Mouse (Mus musculus) B cell, adult 67 days (primary cell): ENCODE measurements around the gene Mfsd14b. TPM values are rescaled to one million over a fixed set of nuclear protein-coding genes. Genes with fewer than 3 reads are reported as not detected.

ENCODE experiments used
- total RNA-seq, 2 experiments: library from RNA; stranded (reverse); gene quantifications; 4 replicates each; pipeline ENCODE4 v1.2.4; 2023

Mfsd14b gene
- 10 to 100 TPM; 56.2 to 60.0 TPM for total RNA-seq

DNA sequence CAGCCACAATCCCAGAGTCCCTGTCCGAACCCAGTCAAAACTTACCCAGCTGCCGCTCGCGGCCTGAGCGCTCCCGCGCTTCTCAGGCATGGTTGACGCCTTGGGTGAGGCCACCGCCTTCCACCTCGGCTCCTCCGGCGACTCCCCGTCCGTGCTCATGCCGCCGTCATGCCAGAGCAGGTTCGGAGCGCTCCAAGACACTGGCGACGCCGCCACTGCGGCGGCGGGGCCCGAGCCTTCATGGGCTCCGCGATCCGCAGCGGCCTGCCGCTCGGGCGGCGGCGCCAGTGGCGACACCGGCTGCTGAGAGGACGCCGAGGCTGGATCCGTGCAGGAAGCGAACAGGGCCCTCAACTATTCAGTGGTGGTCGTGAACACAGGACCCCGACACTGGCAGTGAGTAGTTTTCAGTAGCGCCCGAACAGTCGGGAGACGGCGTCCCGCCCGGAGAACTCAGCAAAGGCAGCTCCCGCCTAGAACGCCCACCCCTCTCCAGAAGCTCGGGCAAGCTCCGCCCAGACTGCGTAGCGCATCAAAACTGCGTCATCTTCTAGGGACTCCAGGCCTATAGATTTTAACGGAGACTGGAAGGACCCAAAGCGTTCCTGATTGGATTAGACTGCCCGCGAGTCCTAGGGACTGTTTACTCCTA is at the start of gene Mfsd14b:
Mfsd14b (minus strand) TSS at position 517 of the 652 bp plus-strand sequence.

DNA sequence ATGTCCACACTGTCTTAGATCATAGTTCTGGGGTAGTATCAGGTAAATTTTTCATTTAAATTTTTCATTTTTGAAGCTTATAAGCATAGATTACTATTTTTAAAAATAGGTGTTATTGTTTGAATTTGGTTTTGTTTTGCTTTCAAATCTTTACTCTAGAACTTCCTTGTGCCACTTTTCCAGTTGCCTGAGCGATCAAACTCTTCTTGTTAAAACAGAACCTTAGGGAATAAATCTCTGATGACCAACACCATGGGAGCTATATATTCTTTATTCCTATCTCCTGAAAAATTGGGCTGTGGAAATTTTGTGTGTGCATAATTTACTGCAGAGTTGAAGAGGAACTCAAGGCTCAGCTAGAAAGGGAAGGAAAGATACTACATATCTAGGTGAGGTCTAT is 37.2 kb upstream of the Mfsd14b start, which contains the start of gene Olfr466:
Olfr466 (plus strand) TSS at position 301 of the 400 bp plus-strand sequence.

DNA sequence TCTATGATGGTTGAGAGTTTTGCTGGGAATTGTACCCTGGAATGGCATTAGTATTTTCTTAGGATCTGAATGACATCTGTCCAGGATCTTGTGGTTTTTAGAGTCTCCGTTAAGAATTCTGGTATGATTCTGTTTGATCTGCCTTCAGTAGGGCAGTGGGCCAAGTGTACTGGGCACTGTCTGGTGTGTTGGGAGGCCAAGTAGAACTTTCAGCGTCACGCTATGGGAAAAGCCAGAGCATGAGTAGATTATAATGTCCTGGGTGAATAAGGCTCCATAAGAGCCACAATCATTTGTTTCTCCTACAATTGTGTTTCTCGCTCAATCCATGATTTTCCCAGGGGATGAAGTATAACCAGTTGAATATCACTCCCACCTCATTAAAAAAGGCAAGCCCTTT is 25.0 kb upstream of the Mfsd14b start, which contains the start of gene Olfr465-ps1:
Olfr465-ps1 (plus strand) TSS at position 301 of the 400 bp plus-strand sequence.

DNA sequence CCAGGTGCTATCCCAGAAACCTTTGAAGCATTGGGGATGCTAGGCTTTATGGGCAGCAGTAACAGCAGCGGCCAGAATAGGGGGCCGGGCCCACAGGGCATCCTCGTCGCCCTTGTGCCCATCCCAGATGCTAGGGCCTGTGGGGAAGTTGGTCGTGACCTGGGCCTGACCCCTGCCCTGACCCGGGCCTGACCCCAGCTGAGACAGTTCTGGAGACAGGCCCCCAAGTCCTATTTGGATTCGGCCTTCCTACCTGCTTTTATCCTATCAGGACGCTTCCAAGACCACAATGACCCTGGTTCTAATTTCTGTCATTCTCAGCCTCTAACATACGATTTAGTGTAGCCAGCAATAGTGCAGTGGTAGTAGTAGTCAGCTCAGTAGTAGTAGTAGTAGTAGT is 60.1 kb downstream of the Mfsd14b start, which contains the start of gene Prss47:
Prss47 (minus strand) TSS at position 101 of the 400 bp plus-strand sequence.

DNA sequence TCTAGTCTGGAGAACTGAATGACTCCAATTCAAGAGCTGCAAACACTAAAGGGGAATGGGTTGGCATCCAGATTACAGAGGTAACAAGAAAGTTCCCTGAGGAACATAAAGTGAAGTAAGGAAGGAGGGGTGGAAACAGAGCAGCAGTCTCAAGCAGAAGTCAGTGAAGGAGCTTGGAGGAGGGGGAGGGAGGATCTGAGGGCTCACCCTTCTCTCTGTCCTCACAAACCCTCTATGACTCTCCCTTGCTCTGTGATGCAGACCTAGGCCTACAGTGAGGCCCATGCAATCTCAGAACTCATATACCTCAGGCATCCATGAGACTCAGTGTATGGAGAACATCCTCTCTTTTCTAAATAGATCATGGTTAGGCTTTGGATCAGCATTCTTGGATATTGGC is 80.0 kb downstream of the Mfsd14b start, which contains the start of gene Spata31d1c:
Spata31d1c (plus strand) TSS at position 301 of the 400 bp plus-strand sequence.

Other genes with a start within 250 kb of the Mfsd14b start
- not detected for gene Cntnap3, start 209.0 kb downstream of the Mfsd14b start, total RNA-seq
- gene Spata31, start 195.6 kb downstream of the Mfsd14b start, total RNA-seq: not detected
- not detected for gene Spata31d1c, start 79.9 kb downstream of the Mfsd14b start, total RNA-seq
- not detected for gene Prss47, start 60.2 kb downstream of the Mfsd14b start, total RNA-seq
- gene Olfr465-ps1, start 25.1 kb upstream of the Mfsd14b start, total RNA-seq: not detected
- gene Olfr466, start 37.3 kb upstream of the Mfsd14b start, total RNA-seq: not detected
- not detected for gene Nlrp4f, start 93.0 kb upstream of the Mfsd14b start, total RNA-seq
- under 1 TPM in 1 of 2 experiments, not detected in 1; 0.47 TPM for gene Gm10775, start 146.6 kb upstream of the Mfsd14b start, total RNA-seq
- 10 to 100 TPM; 48.0 to 48.5 TPM for gene Zfp369, start 165.8 kb upstream of the Mfsd14b start, total RNA-seq